Mouse (Mus musculus) neural tube, embryonic 13.5 days (tissue): ENCODE measurements around the gene Hivep2. TPM values are rescaled to one million over a fixed set of nuclear protein-coding genes. Genes with fewer than 3 reads are reported as not detected.

ENCODE experiments used
- ATAC-seq: fragments of 200-750 bp; cut with Nextera tagmentation; 2 replicates; pipeline ENCODE4 v1.8.0; 2017; ENCODE audit warnings: low read depth, mild to moderate bottlenecking, moderate TSS enrichment, moderate library complexity
- H3K27ac ChIP-seq: fragments of 300-500 bp; sonication (generic); replicated peaks from 2 replicates; pipeline ENCODE4 v1.5.1; 2015; ENCODE audit warnings: moderate library complexity, mild to moderate bottlenecking, inconsistent platforms
- H3K27me3 ChIP-seq: fragments of 300-500 bp; sonication (generic); 2 replicates; pipeline ENCODE4 v1.6.1; 2015; ENCODE audit warnings: mild to moderate bottlenecking, inconsistent platforms
- H3K36me3 ChIP-seq: fragments of 300-500 bp; sonication (generic); 2 replicates; pipeline ENCODE4 v1.6.1; 2015; ENCODE audit warnings: mild to moderate bottlenecking, inconsistent platforms
- H3K4me1 ChIP-seq: fragments of 300-500 bp; sonication (generic); replicated peaks from 2 replicates; pipeline ENCODE4 v1.6.1; 2015; ENCODE audit warnings: inconsistent platforms
- H3K4me2 ChIP-seq: fragments of 300-500 bp; sonication (generic); 2 replicates; pipeline ENCODE4 v1.6.1; 2015; ENCODE audit warnings: inconsistent platforms, mild to moderate bottlenecking, moderate library complexity
- H3K4me3 ChIP-seq: fragments of 300-500 bp; sonication (generic); 2 replicates; pipeline ENCODE4 v1.5.1; 2015; ENCODE audit warnings: mild to moderate bottlenecking, inconsistent platforms
- H3K9ac ChIP-seq: fragments of 300-500 bp; sonication (generic); 2 replicates; pipeline ENCODE4 v1.6.1; 2015; ENCODE audit warnings: moderate library complexity, mild to moderate bottlenecking, inconsistent platforms
- H3K9me3 ChIP-seq: fragments of 300-500 bp; sonication (generic); 2 replicates; pipeline ENCODE4 v1.6.1; 2016; ENCODE audit warnings: inconsistent platforms
- WGBS: fragments of 180-500 bp; shearing (Covaris S2); methylation state at CpG from one replicate; pipeline ENCODE4 v1.1.7; 2015; 5-methylcytosine and 5-hydroxymethylcytosine counted together
- polyA plus RNA-seq: library from polyadenylated mRNA; unstranded; fragments of >200 nt; fragmentation: Nextera tagmentation; extraction: Ambion mirVana; gene quantifications from 2 replicates; pipeline ENCODE4 v1.2.1, GENCODE M21; 2015

Gene Hivep2
- polyA plus RNA-seq, 1 experiment from 2014 or later = 9.5 TPM

DNA sequence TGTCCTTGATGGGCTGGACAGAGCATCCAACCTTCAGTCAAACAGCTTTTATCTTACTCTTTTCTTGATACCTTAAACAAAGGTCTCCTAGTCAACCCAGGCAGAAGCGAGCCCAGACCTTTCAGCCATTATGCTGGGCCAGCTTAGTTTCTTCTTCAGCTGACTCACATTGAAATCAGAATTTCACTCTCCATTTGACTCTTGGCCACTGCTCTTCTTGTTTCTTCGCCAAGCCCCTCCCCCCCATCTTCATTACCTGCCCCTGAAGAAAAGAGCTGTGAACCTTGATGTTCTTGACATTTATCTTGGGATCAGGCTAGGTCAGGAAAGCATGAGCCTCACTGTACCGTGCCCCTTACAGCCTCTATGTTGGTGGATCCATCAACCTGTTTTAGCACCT lies 135.0 kb downstream of the Hivep2 start:
- H3K27ac ChIP-seq = no peak overlapping the region
- H3K4me3 ChIP-seq = no peak overlapping the region
- ATAC-seq = no peak
- H3K9me3 ChIP-seq = no peaks in the 10 kb centered on the region
- no peaks in the 10 kb centered on the region for H3K36me3 ChIP-seq
- no peaks in the 10 kb centered on the region for H3K27me3 ChIP-seq
- 85% methylated on average over 3 of the region's 3 CpGs for WGBS
- no peak overlapping the region for H3K4me2 ChIP-seq
- no peaks in the 10 kb centered on the region for H3K4me1 ChIP-seq
- H3K9ac ChIP-seq = no peak overlapping the region

DNA sequence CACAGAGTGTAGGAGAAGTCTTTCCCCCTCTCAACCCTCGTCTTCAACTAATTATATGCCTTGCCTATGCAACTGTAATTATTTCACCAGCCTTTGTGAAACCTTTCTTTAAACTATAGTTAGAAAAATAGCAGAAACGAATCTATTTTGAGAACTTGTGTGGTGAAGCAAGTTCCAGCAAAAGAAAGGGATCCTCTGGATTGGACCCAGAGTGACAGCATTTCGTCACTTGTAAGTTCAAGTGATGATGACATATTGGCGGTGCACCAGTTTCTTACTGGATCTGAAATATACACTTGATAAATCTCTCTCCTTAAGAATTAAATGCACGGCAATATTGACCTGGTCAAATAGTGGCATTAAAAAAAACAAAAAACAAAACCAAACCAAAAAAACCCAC lies 136.1 kb downstream of the Hivep2 start:
- ATAC-seq = no peak
- H3K27ac ChIP-seq = no peak overlapping the region
- no peak overlapping the region for H3K4me2 ChIP-seq
- no peaks in the 10 kb centered on the region for H3K9me3 ChIP-seq
- H3K27me3 ChIP-seq = no peaks in the 10 kb centered on the region
- H3K36me3 ChIP-seq = no peaks in the 10 kb centered on the region
- H3K4me3 ChIP-seq = no peak overlapping the region
- H3K9ac ChIP-seq = no peak overlapping the region
- WGBS = 92% methylated on average over 5 of the region's 5 CpGs
- no peaks in the 10 kb centered on the region for H3K4me1 ChIP-seq

- Histone ChIP-seq H3K4me1 (no peaks in the 10 kb centered on the region), H3K9me3 (no peaks in the 10 kb centered on the region), H3K9ac (no peak overlapping the region), H3K4me2 (no peak overlapping the region), H3K27me3 (no peaks in the 10 kb centered on the region), H3K4me3 (no peak overlapping the region), H3K27ac (no peak overlapping the region), H3K36me3 (no peaks in the 10 kb centered on the region)
- ATAC-seq = no peak
- whole genome bisulfite sequencing = 79% methylated on average over 7 of the region's 7 CpGs
Measured at GRCm38 (mm10) chr10:14107980-14108671, 142.3 kb downstream of the Hivep2 start.

DNA sequence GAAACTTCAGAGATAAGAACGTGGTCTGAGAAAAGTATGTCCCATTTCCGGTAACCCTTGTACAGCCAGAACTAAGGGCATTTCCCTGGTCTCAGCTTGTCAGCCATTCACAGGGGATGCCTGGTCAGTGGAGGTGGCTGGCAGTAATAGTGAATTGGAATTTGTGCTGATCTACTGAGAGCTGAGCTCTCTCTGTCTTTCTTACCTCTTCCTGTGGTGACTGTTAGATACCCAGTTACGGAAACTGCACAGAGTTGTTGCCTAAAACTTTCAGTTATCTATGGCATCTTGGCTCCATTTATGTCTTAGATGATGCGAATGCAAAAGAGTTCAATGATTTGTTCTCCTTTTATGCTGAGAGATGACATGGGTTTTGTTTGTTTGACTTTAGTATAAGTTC lies 150.0 kb downstream of the Hivep2 start:
- Histone ChIP-seq H3K36me3 (no peaks in the 10 kb centered on the region), H3K4me2 (no peak overlapping the region), H3K4me1 (no peaks in the 10 kb centered on the region), H3K4me3 (no peak overlapping the region), H3K27me3 (no peaks in the 10 kb centered on the region), H3K9me3 (no peaks in the 10 kb centered on the region), H3K9ac (no peak overlapping the region), H3K27ac (no peak overlapping the region)
- WGBS = 88% methylated on average over 4 of the region's 4 CpGs
- ATAC-seq = no peak

- no peak overlapping the region for H3K27ac ChIP-seq
- no peak overlapping the region for H3K9ac ChIP-seq
- ATAC-seq = no peak
- H3K4me1 ChIP-seq = no peaks in the 10 kb centered on the region
- 96% methylated on average over 5 of the region's 5 CpGs for WGBS
- no peaks in the 10 kb centered on the region for H3K9me3 ChIP-seq
- no peaks in the 10 kb centered on the region for H3K27me3 ChIP-seq
- H3K4me2 ChIP-seq = no peak overlapping the region
- H3K4me3 ChIP-seq = no peak overlapping the region
- H3K36me3 ChIP-seq = no peaks in the 10 kb centered on the region
Measured at GRCm38 (mm10) chr10:14116978-14117377, 151.1 kb downstream of the Hivep2 start.

DNA sequence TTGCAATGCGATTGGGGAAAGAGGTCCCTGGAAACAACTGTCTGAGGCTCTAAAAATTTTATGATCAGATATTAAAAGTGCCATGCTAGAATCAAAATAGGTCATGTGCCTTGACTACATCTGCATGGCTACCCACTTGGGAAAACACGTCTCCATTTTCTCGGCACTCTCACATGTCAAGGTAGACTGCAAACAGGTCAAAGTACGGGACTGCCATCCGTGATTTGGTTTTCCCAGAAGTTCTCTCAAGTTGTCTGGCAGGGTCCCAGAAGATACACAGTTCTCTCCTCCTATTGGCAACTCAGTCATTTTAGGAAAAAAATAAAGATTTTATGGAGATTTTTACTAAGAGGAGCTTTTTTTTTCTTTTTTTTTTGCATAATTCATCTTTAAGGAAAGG lies 153.3 kb downstream of the Hivep2 start:
- ATAC-seq = no peak
- H3K4me1 ChIP-seq = no peaks in the 10 kb centered on the region
- no peaks in the 10 kb centered on the region for H3K36me3 ChIP-seq
- H3K27ac ChIP-seq = no peak overlapping the region
- no peaks in the 10 kb centered on the region for H3K27me3 ChIP-seq
- H3K4me3 ChIP-seq = no peak overlapping the region
- WGBS = 92% methylated on average over 5 of the region's 5 CpGs
- no peaks in the 10 kb centered on the region for H3K9me3 ChIP-seq
- no peak overlapping the region for H3K9ac ChIP-seq
- no peak overlapping the region for H3K4me2 ChIP-seq

DNA sequence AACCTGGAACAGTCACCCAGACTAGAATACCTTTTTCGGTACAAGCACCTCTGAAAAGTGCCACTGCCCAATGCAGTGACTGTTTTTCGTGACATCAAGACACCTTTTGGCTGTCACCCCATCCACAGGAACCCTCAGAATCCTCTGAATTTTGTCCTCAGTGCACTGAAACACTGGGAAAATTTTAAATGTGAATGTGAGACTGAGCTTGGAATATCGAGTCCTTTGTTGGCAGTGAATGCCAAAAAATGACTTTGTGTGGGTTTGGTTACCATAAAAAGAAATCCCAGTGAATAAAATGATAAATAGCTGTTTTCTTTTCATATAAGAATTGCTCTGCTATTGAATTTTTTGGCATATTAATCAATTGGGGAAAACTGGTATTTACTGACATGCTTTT lies 154.6 kb downstream of the Hivep2 start:
- Histone ChIP-seq H3K36me3 (no peaks in the 10 kb centered on the region), H3K27me3 (no peaks in the 10 kb centered on the region), H3K27ac (no peak overlapping the region), H3K9me3 (no peaks in the 10 kb centered on the region), H3K9ac (no peak overlapping the region), H3K4me2 (no peak overlapping the region), H3K4me3 (no peak overlapping the region), H3K4me1 (no peaks in the 10 kb centered on the region)
- 86% methylated on average over 3 of the region's 3 CpGs for WGBS
- no peak for ATAC-seq

- no peak for ATAC-seq
- Histone ChIP-seq H3K9ac (no peak overlapping the region), H3K27ac (no peak overlapping the region), H3K4me1 (no peaks in the 10 kb centered on the region), H3K36me3 (peaks cover 57% of the 10 kb centered on the region), H3K27me3 (no peaks in the 10 kb centered on the region), H3K4me3 (no peak overlapping the region), H3K9me3 (no peaks in the 10 kb centered on the region), H3K4me2 (no peak overlapping the region)
- WGBS = 89% methylated on average over 12 of the region's 12 CpGs
Measured at GRCm38 (mm10) chr10:14127826-14128225, 162.0 kb downstream of the Hivep2 start.

- Histone ChIP-seq H3K27me3 (no peaks in the 10 kb centered on the region), H3K4me1 (no peaks in the 10 kb centered on the region), H3K27ac (no peak overlapping the region), H3K4me3 (no peak overlapping the region), H3K4me2 (no peak overlapping the region), H3K9ac (no peak overlapping the region), H3K36me3 (peaks cover 59% of the 10 kb centered on the region), H3K9me3 (no peaks in the 10 kb centered on the region)
- ATAC-seq = no peak
- 76% methylated on average over 8 of the region's 8 CpGs for WGBS
Measured at GRCm38 (mm10) chr10:14130270-14130669, 164.4 kb downstream of the Hivep2 start.

- no peaks in the 10 kb centered on the region for H3K4me1 ChIP-seq
- H3K36me3 ChIP-seq = peaks cover 62% of the 10 kb centered on the region
- no peaks in the 10 kb centered on the region for H3K27me3 ChIP-seq
- no peak overlapping the region for H3K4me3 ChIP-seq
- no peak overlapping the region for H3K27ac ChIP-seq
- no peak for ATAC-seq
- no peak overlapping the region for H3K4me2 ChIP-seq
- H3K9ac ChIP-seq = no peak overlapping the region
- 95% methylated on average over 13 of the region's 13 CpGs for WGBS
- no peaks in the 10 kb centered on the region for H3K9me3 ChIP-seq
Measured at GRCm38 (mm10) chr10:14131307-14131706, 165.4 kb downstream of the Hivep2 start.

DNA sequence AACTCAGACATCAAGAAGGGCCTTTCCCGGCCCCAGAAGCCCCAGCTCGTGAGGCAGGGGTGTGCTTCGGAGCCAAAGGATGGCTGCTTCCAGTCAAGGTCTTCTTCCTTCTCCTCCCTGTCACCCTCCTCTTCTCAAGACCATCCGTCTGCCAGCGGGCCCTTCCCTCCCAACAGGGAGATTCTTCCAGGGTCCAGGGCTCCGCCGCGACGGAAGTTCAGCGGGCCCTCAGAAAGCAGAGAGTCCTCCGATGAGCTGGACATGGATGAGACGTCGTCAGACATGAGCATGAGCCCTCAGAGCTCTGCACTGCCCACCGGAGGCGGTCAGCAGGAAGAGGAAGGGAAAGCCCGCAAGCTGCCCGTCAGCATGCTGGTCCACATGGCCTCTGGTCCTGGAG lies 166.2 kb downstream of the Hivep2 start:
- peaks cover 62% of the 10 kb centered on the region for H3K36me3 ChIP-seq
- ATAC-seq = no peak
- WGBS = 91% methylated on average over 17 of the region's 17 CpGs
- no peak overlapping the region for H3K9ac ChIP-seq
- H3K4me2 ChIP-seq = no peak overlapping the region
- H3K27ac ChIP-seq = no peak overlapping the region
- H3K4me3 ChIP-seq = no peak overlapping the region
- H3K4me1 ChIP-seq = no peaks in the 10 kb centered on the region
- no peaks in the 10 kb centered on the region for H3K27me3 ChIP-seq
- no peaks in the 10 kb centered on the region for H3K9me3 ChIP-seq

- Histone ChIP-seq H3K4me2 (no peak overlapping the region), H3K9me3 (no peaks in the 10 kb centered on the region), H3K27me3 (no peaks in the 10 kb centered on the region), H3K36me3 (peaks cover 54% of the 10 kb centered on the region), H3K4me3 (no peak overlapping the region), H3K9ac (no peak overlapping the region), H3K4me1 (no peaks in the 10 kb centered on the region), H3K27ac (no peak overlapping the region)
- ATAC-seq = no peak
Measured at GRCm38 (mm10) chr10:14132937-14133336, 167.1 kb downstream of the Hivep2 start.

DNA sequence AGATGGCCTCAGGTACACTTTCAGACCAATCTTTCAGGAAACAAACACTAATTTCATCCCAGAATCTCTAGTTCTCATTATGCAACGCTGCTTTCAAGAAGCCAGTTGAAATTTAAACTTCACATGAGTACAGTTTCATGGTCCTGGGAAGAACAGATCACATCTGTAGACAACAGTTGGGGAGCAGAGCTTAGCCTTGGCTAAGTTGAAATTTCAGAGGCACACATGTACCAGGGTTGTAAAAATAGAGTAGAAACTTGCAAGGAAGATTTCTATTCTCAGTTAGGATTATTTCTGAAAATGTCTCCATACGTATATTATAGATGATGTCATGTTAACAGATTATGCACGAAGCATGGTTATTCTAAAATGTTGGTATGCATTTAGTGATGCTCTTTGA lies 172.8 kb downstream of the Hivep2 start:
- no peak for ATAC-seq

More for the DNA sequence above, 172.8 kb downstream of the Hivep2 start:
- Histone ChIP-seq H3K9me3 (no peaks in the 10 kb centered on the region), H3K27me3 (no peaks in the 10 kb centered on the region), H3K4me3 (no peak overlapping the region), H3K4me1 (no peaks in the 10 kb centered on the region), H3K4me2 (no peak overlapping the region), H3K9ac (no peak overlapping the region), H3K27ac (no peak overlapping the region), H3K36me3 (peaks cover 23% of the 10 kb centered on the region)
- WGBS = 91% methylated on average over 3 of the region's 3 CpGs
